8 mouse cellular contexts compared by ENCODE assay signal in the genomic region with DNA sequence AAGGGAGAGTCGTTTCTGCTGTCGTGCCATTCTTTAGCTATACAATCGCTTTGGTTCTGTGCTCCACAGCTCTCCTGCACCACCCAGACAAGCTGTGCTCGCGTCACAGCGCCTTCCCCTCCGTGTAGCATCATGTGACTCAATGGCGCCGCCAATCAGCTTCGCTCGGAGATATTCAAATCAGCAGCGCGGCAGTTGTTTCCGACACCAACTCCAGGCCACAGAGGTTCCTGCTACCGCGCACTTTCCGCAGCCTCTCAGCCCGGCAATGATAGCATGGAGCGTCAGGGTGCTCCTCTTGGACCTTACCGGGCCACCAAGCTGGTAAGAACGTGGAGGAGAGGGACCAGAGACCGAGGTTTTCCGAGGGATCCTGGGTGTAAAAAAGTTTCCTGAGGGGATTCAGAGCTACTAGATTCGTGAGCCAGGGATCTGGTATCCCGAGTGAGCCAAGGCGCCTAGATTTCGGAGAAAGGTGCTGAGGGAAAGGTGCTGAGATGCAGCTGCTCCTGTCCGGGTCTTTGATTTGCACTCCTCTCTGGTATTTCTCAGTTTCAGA. TPM values are rescaled to one million over a fixed set of nuclear protein-coding genes. Genes with fewer than 3 reads are reported as not detected.
DNase-seq lines count a peak whose midpoint lies in the region; ATAC-seq and TF ChIP-seq lines count a peak whose summit lies in the region.

A gene (plus strand): TSS at position 191 of the 559 bp plus-strand sequence.

- peak within 1 kb of the TSS; percentile 61 for H3K4me2 ChIP-seq in forebrain, postnatal 0 days (ENCODE audit: low read depth)
- peak within 1 kb of the TSS; percentile 59 for H3K4me2 ChIP-seq in lung, embryonic 15.5 days

- no peaks in the 10 kb centered on the region; the same call in 1 of the 2 replicates for H3K79me2 ChIP-seq in MEL (ENCODE audit: control insufficient read depth, insufficient read depth, low read length, poor library complexity)

- ATAC-seq in forebrain, postnatal 0 days = peak; percentile 100
- peak; percentile 100 for ATAC-seq in lung, embryonic 15.5 days (ENCODE audit: borderline replicate concordance, extremely low read depth, low FRiP score, low TSS enrichment)

- peak within 1 kb of the TSS; percentile 84 for H3K9ac ChIP-seq in MEL (ENCODE audit: control insufficient read depth, low read depth, low read length, poor library complexity, severe bottlenecking)
- H3K9ac ChIP-seq in forebrain, postnatal 0 days = peak within 1 kb of the TSS; percentile 47
- H3K9ac ChIP-seq in lung, embryonic 15.5 days = peak within 1 kb of the TSS; percentile 66

- peak; percentile 96 for DNase-seq in MEL (ENCODE audit: low read depth, low spot score)
- peak; percentile 83 to 86 for DNase-seq in cerebellum, adult 2 months
- peak; percentile 94 for DNase-seq in forebrain, postnatal 0 days
- DNase-seq in heart, postnatal 4 days = peak; percentile 94
- DNase-seq in layer of hippocampus, adult 8-10 months (ENCODE audit: low spot score in 2 of 2) = peak; percentile 83 to 87
- peak; percentile 81 for DNase-seq in ovary, adult 18-20 months (ENCODE audit: low spot score)
- peak; percentile 95 for DNase-seq in thymus, postnatal 0 days (ENCODE audit: low spot score)

- WGBS in cerebellum, adult 2 months = under 1% methylated on average over 28 of the region's 28 CpGs
- under 1% methylated on average over 28 of the region's 28 CpGs for WGBS in forebrain, postnatal 0 days
- under 1% methylated on average over 28 of the region's 28 CpGs for WGBS in lung, embryonic 15.5 days

- TF ChIP-seq EP300 in MEL (IDR thresholded peaks at IDR 0.05; ENCODE audit: low read depth in 1 of 2, low read length in 2 of 2) = no peak

- no peaks in the 10 kb centered on the region for H3K27me3 ChIP-seq in MEL (ENCODE audit: control insufficient read depth in 1 of 2, insufficient read depth in 2 of 2, low read length in 2 of 2)
- H3K27me3 ChIP-seq in cerebellum, adult 2 months (ENCODE audit: control insufficient read depth, insufficient read depth, low read length) = no peaks in the 10 kb centered on the region
- no peaks in the 10 kb centered on the region for H3K27me3 ChIP-seq in forebrain, postnatal 0 days (ENCODE audit: insufficient read depth, low read length)
- no peaks in the 10 kb centered on the region for H3K27me3 ChIP-seq in lung, embryonic 15.5 days

- no peak for TF ChIP-seq RAD21 in MEL (IDR thresholded peaks at IDR 0.05; ENCODE audit: low read depth, low read length)

- peaks cover 0 to 5% of the 10 kb centered on the region in 2 experiments; a peak in 3 of 4 replicates for H3K36me3 ChIP-seq in MEL (ENCODE audit: control insufficient read depth in 1 of 2, insufficient read depth in 2 of 2, low read length in 2 of 2)
- H3K36me3 ChIP-seq in forebrain, postnatal 0 days (ENCODE audit: insufficient read depth) = no peaks in the 10 kb centered on the region
- H3K36me3 ChIP-seq in lung, embryonic 15.5 days = 0 out of 2 replicates have a peak, but pooled peaks cover 8% of the 10 kb centered on the region

- TF ChIP-seq CTCF in MEL (IDR thresholded peaks at IDR 0.05 in 2 of 3, conservative IDR thresholded peaks at IDR 0.05 in 1 of 3; ENCODE audit: control insufficient read depth in 1 of 3, insufficient read depth in 1 of 3, low read depth in 2 of 3, low read length in 3 of 3, poor library complexity in 1 of 3, severe bottlenecking in 1 of 3) = no peak
- TF ChIP-seq CTCF in cerebellum, adult 2 months (IDR thresholded peaks at IDR 0.05; ENCODE audit: borderline replicate concordance, insufficient read depth, low read depth, low read length) = no peak
- TF ChIP-seq CTCF in forebrain, postnatal 0 days (IDR thresholded peaks at IDR 0.05; ENCODE audit: low read depth) = no peak

- TF ChIP-seq POLR2A in MEL (IDR thresholded peaks at IDR 0.05; ENCODE audit: control insufficient read depth in 1 of 2, insufficient read depth in 1 of 2, low read depth in 1 of 2, low read length in 2 of 2, poor library complexity in 1 of 2) = peak; percentile 63 to 82
- no peak for TF ChIP-seq POLR2A in cerebellum, adult 2 months (IDR thresholded peaks at IDR 0.05; ENCODE audit: borderline replicate concordance, insufficient read depth, low read length)

- H3K4me3 ChIP-seq in MEL (ENCODE audit: control insufficient read depth in 1 of 2, insufficient read depth in 1 of 2, low read depth in 2 of 2, low read length in 2 of 2) = peak within 1 kb of the TSS; percentile 82 to 94
- H3K4me3 ChIP-seq in cerebellum, adult 2 months (replicated peaks; ENCODE audit: insufficient read depth, low read depth, low read length) = peak within 1 kb of the TSS; percentile 93
- peak within 1 kb of the TSS; percentile 43 for H3K4me3 ChIP-seq in forebrain, postnatal 0 days (ENCODE audit: low read depth, low read length)
- H3K4me3 ChIP-seq in lung, embryonic 15.5 days = peak within 1 kb of the TSS; percentile 52

- no peaks in the 10 kb centered on the region for H3K9me3 ChIP-seq in MEL (replicated peaks; ENCODE audit: insufficient read depth, low read length)
- no peaks in the 10 kb centered on the region for H3K9me3 ChIP-seq in forebrain, postnatal 0 days (ENCODE audit: low read length)
- H3K9me3 ChIP-seq in lung, embryonic 15.5 days = no peaks in the 10 kb centered on the region

- no peaks in the 10 kb centered on the region; a peak in 1 of 4 replicates for H3K4me1 ChIP-seq in MEL (ENCODE audit: control insufficient read depth in 1 of 2, insufficient read depth in 2 of 2, low read length in 2 of 2)
- H3K4me1 ChIP-seq in cerebellum, adult 2 months (ENCODE audit: control insufficient read depth, insufficient read depth, low read length) = no peaks in the 10 kb centered on the region
- H3K4me1 ChIP-seq in forebrain, postnatal 0 days (ENCODE audit: insufficient read depth) = no peaks in the 10 kb centered on the region
- 0 out of 2 replicates have a peak, but pooled peaks cover 4% of the 10 kb centered on the region for H3K4me1 ChIP-seq in lung, embryonic 15.5 days

- peak within 1 kb of the TSS; percentile 29 for H3K27ac ChIP-seq in MEL (ENCODE audit: control insufficient read depth, low read depth, low read length)
- no peak within 1 kb of the TSS for H3K27ac ChIP-seq in cerebellum, adult 2 months (ENCODE audit: insufficient read depth, low read length)
- no peak within 1 kb of the TSS for H3K27ac ChIP-seq in forebrain, postnatal 0 days (ENCODE audit: low read depth, low read length)
- 0 out of 2 replicates have a peak within 1 kb of the TSS, but pooled peaks have one; percentile 1 for H3K27ac ChIP-seq in lung, embryonic 15.5 days

TF ChIP-seq in MEL, 35 proteins besides CTCF, POLR2A, EP300 and RAD21:
- TF ChIP-seq MAX (IDR thresholded peaks at IDR 0.05; ENCODE audit: low read length) = peak; percentile 85
- peak; percentile 79; the same call in 1 of the 2 replicates for TF ChIP-seq TBP (IDR thresholded peaks at IDR 0.05; ENCODE audit: low read depth, low read length)
- no peak for TF ChIP-seq BHLHE40 (IDR thresholded peaks at IDR 0.05; ENCODE audit: borderline replicate concordance, low read depth, low read length)
- TF ChIP-seq MYB (IDR thresholded peaks at IDR 0.05; ENCODE audit: low read depth, low read length) = no peak
- peak; percentile 81 for TF ChIP-seq E2F4 (IDR thresholded peaks at IDR 0.05; ENCODE audit: borderline replicate concordance, low read depth, low read length)
- peak; percentile 62 to 84 for TF ChIP-seq USF2 (IDR thresholded peaks at IDR 0.05; ENCODE audit: borderline replicate concordance in 1 of 2, insufficient read depth in 1 of 2, low read depth in 1 of 2, low read length in 2 of 2)
- peak; percentile 95 for TF ChIP-seq USF1 (IDR thresholded peaks at IDR 0.05; ENCODE audit: low read depth, low read length)
- peak; percentile 64 for TF ChIP-seq NELFE (IDR thresholded peaks at IDR 0.05; ENCODE audit: low read depth, low read length)
- peak; percentile 66 for TF ChIP-seq HCFC1 (IDR thresholded peaks at IDR 0.05; ENCODE audit: low read depth, low read length)
- peak; percentile 48; the same call in 1 of the 2 replicates for TF ChIP-seq POLR2AphosphoS2 (IDR thresholded peaks at IDR 0.05; ENCODE audit: low read length)
- no peak for TF ChIP-seq JUND (IDR thresholded peaks at IDR 0.05; ENCODE audit: low read depth, low read length)
- TF ChIP-seq TCF12 (IDR thresholded peaks at IDR 0.05; ENCODE audit: low read depth, low read length) = peak; percentile 38; the same call in 1 of the 2 replicates
- TF ChIP-seq ETS1 (IDR thresholded peaks at IDR 0.05; ENCODE audit: low read depth, low read length) = no peak; the same call in 1 of the 2 replicates
- no peak for TF ChIP-seq MAFK (IDR thresholded peaks at IDR 0.05; ENCODE audit: borderline replicate concordance, low read depth, low read length)
- peak; percentile 51 for TF ChIP-seq SIN3A (IDR thresholded peaks at IDR 0.05; ENCODE audit: low read length)
- 0 out of 2 replicates have a peak, but pooled peaks have one; percentile 12 for TF ChIP-seq MXI1 (IDR thresholded peaks at IDR 0.05; ENCODE audit: low read depth, low read length)

RNA-seq across cellular contexts. Expression of the gene that starts here (rescaled TPM):
- 8.0 and 10.3 TPM in 2 replicates for total RNA-seq in MEL (2012; rRNA removed)
- 100 to 1,000 TPM in 1 of 2 experiments, 1 to 10 TPM in 1; 8.1 to 247 TPM for polyA plus RNA-seq in MEL (2012; ENCODE audit: insufficient read depth in 1 of 2, insufficient read length in 2 of 2, low read depth in 1 of 2, low replicate concordance in 2 of 2, missing spikeins in 1 of 2)
- polyA plus RNA-seq in cerebellum, adult 2 months (2012; rRNA removed) = 0.03 TPM in 2 replicates
- 2.6 and 3.0 TPM in 2 replicates for total RNA-seq in forebrain, postnatal 0 days (2014; rRNA removed)
- polyA plus RNA-seq in forebrain, postnatal 0 days (2015; fragmentation: Nextera tagmentation; extraction: Ambion mirVana) = 1.7 and 2.4 TPM in 2 replicates
- total RNA-seq in heart, postnatal 4 days (2021) = 10 to 100 TPM; 20.5 to 20.7 TPM
- total RNA-seq in layer of hippocampus, adult 8-10 months (2022) = not detected
- polyA plus RNA-seq in lung, embryonic 15.5 days (2015; fragmentation: Nextera tagmentation; extraction: Ambion mirVana) = 47.7 TPM in 2 replicates
- 34.0 and 34.3 TPM in 2 replicates for polyA plus RNA-seq in thymus, postnatal 0 days (2015; fragmentation: Nextera tagmentation; extraction: Ambion mirVana)

Comparison
In these comparisons a context has a peak if more than half of its experiments do, and no peak if none do; other contexts are left out.
1. Peak in DNase-seq and H3K4me3 ChIP-seq in cerebellum, adult 2 months; RNA of the gene not detected or under 1 TPM.
2. Peak in DNase-seq in layer of hippocampus, adult 8-10 months; RNA of the gene not detected or under 1 TPM.
3. H3K27ac ChIP-seq: peak in MEL (single experiment) and lung, embryonic 15.5 days (single experiment); none in cerebellum, adult 2 months (single experiment) and forebrain, postnatal 0 days (single experiment).
4. H3K4me3 ChIP-seq: peak in every context shown above with its lines; median percentile 93 in cerebellum, adult 2 months; 88 in MEL; 52 in lung, embryonic 15.5 days; 43 in forebrain, postnatal 0 days.
5. Peak in every context shown above with its lines, with median percentiles within 50 percentile points of each other: DNase-seq and H3K9ac ChIP-seq.